Mouse (Mus musculus): Measurements from ENCODE around the gene Tlx2.
A peak's percentile ranks its signal among the peaks of the same experiment; 100 is the strongest.

DNA sequence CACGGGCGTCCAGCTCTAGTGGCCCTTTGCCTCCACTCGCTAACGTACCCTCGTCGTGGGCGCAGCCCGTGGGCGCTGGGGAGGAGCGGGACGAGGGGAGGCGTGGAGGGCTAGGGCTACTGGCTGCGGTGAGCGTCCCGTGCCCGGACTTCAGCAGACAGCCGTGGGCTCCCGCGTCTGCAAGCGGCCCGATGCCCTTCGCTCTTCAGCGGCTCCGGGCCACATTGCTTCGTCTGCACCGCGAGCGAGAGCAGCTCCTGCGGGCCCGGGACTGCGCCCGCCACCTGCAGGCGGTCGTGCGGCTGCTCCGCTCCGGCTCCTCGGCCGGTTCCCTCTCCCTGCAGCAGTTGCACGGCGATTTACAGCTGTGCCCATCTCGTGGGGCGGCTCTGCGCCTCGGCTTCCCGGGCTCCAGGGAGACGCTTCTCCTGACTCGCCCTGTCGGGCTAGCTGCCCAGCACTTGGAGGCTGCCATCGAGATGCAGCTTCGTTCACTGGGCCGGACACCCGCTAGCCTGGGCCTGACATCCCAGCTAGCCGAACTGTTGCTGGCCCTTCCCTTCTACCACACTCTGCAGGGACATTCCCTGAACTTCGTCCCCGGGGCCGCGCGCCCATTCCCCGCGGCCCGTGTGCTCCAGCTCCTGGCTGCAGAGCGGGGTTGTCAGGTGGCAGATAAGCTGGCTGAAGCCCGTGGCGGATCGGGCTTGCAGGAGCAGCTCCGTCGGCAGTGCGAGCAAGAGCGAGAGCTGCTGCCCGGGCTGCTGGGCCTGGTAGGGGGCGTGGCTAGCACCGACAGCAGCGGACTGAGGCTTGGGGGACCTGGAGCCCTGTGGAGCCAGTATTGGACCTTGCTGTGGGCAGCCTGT, 31.8 kb upstream of the Tlx2 start:
- TF ChIP-seq POLR2A (IDR thresholded peaks at IDR 0.05; ENCODE audit: insufficient read length, low read depth), result peak; percentile 49
- no peak for TF ChIP-seq MAX (IDR thresholded peaks at IDR 0.05; ENCODE audit: low read depth)
- TF ChIP-seq CEBPB (IDR thresholded peaks at IDR 0.05; ENCODE audit: insufficient read depth, poor library complexity, severe bottlenecking), result no peak
